Mouse (Mus musculus): Measurements from ENCODE around the gene Ocln.

The Ocln gene

GRCm38 (mm10) chr13:100552369-100553041 is at the start of gene Ocln:
Gene Ocln (minus strand): TSS chr13:100552718.
- in situ Hi-C loops (cut with MboI, MseI) = no loop called here

GRCm38 (mm10) chr13:100601034-100601433 is 48.5 kb upstream of the Ocln start:
- in situ Hi-C loops (cut with MboI, MseI) = no loop called here

GRCm38 (mm10) chr13:100600317-100600716 is 47.8 kb upstream of the Ocln start:
- in situ Hi-C loops (cut with MboI, MseI) = no loop called here

GRCm38 (mm10) chr13:100597284-100597683 is 44.8 kb upstream of the Ocln start:
- in situ Hi-C loops (cut with MboI, MseI) = no loop called here

- in situ Hi-C loops (cut with MboI, MseI) = no loop called here
Observed at GRCm38 (mm10) chr13:100595552-100595885, 43.0 kb upstream of the Ocln start.

GRCm38 (mm10) chr13:100594838-100595551 is 42.5 kb upstream of the Ocln start:
- in situ Hi-C loops (cut with MboI, MseI) = no loop called here

GRCm38 (mm10) chr13:100594041-100594792 is 41.7 kb upstream of the Ocln start:
- in situ Hi-C loops (cut with MboI, MseI) = no loop called here

GRCm38 (mm10) chr13:100588646-100589045 is 36.1 kb upstream of the Ocln start:
- in situ Hi-C loops (cut with MboI, MseI) = loop anchor here (5.0 kb wide), 1 partner anchor 96 kb away; the partner anchor contains the start of gene Gtf2h2

GRCm38 (mm10) chr13:100582144-100582543 is 29.6 kb upstream of the Ocln start:
- in situ Hi-C loops (cut with MboI, MseI) = no loop called here

- in situ Hi-C loops (cut with MboI, MseI) = no loop called here
Observed at GRCm38 (mm10) chr13:100581701-100582100, 29.2 kb upstream of the Ocln start.

- in situ Hi-C loops (cut with MboI, MseI) = no loop called here
Observed at GRCm38 (mm10) chr13:100579951-100580350, 27.4 kb upstream of the Ocln start.

GRCm38 (mm10) chr13:100579220-100579619 is 26.7 kb upstream of the Ocln start:
- in situ Hi-C loops (cut with MboI, MseI) = no loop called here

- in situ Hi-C loops (cut with MboI, MseI) = no loop called here
Observed at GRCm38 (mm10) chr13:100575950-100576349, 23.4 kb upstream of the Ocln start.

GRCm38 (mm10) chr13:100570713-100571112 is 18.2 kb upstream of the Ocln start:
- in situ Hi-C loops (cut with MboI, MseI) = no loop called here

GRCm38 (mm10) chr13:100568359-100568758 is 15.8 kb upstream of the Ocln start:
- in situ Hi-C loops (cut with MboI, MseI) = loop anchor here (5.0 kb wide), 2 partner anchors 41 to 66 kb away; no protein-coding TSS in a partner anchor

- in situ Hi-C loops (cut with MboI, MseI) = no loop called here
Observed at GRCm38 (mm10) chr13:100559449-100559848, 6.9 kb upstream of the Ocln start.

- in situ Hi-C loops (cut with MboI, MseI) = no loop called here
Observed at GRCm38 (mm10) chr13:100557011-100557410, 4.5 kb upstream of the Ocln start.

GRCm38 (mm10) chr13:100553042-100553437 is 522 bp upstream of the Ocln start:
- in situ Hi-C loops (cut with MboI, MseI) = no loop called here

GRCm38 (mm10) chr13:100552009-100552368 is 529 bp downstream of the Ocln start:
- in situ Hi-C loops (cut with MboI, MseI) = no loop called here

- in situ Hi-C loops (cut with MboI, MseI) = no loop called here
Observed at GRCm38 (mm10) chr13:100551371-100552008, 1.0 kb downstream of the Ocln start.

- in situ Hi-C loops (cut with MboI, MseI) = no loop called here
Observed at GRCm38 (mm10) chr13:100547269-100547668, 5.2 kb downstream of the Ocln start.

- in situ Hi-C loops (cut with MboI, MseI) = no loop called here
Observed at GRCm38 (mm10) chr13:100545510-100545909, 7.0 kb downstream of the Ocln start.
